Mouse (Mus musculus) heart, postnatal 25 days (tissue): ENCODE data around the gene Agt. TPM values are rescaled to one million over a fixed set of nuclear protein-coding genes. Genes with fewer than 3 reads are reported as not detected.

Experiments
- DNase-seq: peaks from one replicate; pipeline ENCODE4 v3.0.0; 2022; ENCODE audit warnings: low spot score
- intact Hi-C: fragments of 180-260 bp; cut with DNase I; formaldehyde crosslinking; loops from one replicate; pipeline ENCODE4 v1.15.1; 2025
- total RNA-seq, 2 experiments: library from RNA; stranded (reverse); gene quantifications; 2 replicates each; pipeline ENCODE4 v1.2.3; 2021

Gene Agt
- total RNA-seq, 2 experiments from 2014 or later, result 7.4 to 9.4 TPM

DNA sequence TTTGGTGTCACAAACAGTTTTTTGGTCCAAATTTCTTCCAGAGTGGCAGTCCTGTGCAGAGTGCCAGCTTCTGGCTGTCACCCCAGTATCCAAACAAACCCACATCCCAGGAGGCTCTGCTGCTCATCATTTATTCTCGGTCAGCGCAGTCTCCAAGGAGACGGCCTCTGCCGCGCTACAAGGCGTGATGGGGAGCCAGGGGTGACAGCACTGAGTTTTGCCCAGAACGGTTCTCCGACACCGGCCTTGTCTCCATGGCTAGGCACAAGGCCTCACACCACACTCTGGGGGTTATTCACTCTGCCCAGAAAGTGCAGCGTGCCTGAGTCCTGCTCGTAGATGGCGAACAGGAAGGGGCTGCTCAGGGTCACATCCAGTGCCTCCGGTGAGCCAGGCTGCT, 12.8 kb downstream of the Agt start:
- DNase-seq, result no peak
- intact Hi-C loops, result no loop called here

DNA sequence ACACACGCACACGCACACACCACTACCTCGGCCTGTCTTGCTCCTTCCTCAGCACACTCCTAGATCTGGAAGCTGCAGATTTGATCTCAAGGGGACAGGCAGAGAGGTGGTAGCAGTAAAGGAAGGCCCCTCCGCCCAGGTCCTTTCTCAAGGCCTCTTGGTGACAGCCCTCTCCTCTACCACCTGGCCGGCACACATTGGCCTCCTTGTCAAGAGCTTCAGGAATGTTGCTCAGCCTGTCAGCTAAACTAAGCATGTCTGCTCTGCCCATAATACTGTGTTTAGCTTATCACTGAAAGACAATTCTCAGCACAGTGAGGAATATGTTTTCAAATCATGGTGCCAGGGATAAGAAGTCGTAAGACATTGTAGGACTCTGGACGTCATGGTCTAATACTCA, 13.3 kb downstream of the Agt start:
- intact Hi-C loops, result no loop called here
- DNase-seq, result no peak

DNA sequence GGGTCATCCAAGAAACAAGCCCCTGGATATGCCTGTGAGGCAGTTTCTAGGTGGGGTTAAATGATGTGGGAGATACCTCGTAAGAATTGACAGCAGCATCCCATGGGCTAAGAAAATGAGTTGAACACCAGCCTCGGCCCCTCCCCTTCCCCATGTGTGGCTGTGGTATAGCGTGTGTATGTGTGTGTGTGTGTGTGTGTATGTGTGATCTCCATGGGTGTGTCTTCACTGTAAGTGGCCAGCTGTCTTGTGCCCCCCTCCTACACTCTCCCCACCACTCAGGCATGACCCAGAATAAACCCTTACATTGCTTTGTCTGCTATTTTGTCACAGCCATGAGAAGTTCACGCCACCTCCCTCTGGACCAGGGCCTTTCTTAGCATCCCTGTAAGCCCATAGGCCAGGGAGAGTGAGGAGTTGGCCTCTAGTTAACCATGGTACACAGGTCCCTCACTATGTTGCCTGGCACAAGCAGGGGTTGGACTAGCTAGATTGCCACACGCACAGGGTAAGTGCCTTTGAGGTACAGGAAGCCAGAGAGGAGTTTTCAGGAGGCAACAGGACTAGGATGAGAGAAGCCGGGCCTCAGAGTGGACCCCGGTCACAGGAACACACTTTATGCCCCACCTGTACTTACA, 14.3 kb downstream of the Agt start:
- DNase-seq, result no peak
- intact Hi-C loops, result no loop called here

DNA sequence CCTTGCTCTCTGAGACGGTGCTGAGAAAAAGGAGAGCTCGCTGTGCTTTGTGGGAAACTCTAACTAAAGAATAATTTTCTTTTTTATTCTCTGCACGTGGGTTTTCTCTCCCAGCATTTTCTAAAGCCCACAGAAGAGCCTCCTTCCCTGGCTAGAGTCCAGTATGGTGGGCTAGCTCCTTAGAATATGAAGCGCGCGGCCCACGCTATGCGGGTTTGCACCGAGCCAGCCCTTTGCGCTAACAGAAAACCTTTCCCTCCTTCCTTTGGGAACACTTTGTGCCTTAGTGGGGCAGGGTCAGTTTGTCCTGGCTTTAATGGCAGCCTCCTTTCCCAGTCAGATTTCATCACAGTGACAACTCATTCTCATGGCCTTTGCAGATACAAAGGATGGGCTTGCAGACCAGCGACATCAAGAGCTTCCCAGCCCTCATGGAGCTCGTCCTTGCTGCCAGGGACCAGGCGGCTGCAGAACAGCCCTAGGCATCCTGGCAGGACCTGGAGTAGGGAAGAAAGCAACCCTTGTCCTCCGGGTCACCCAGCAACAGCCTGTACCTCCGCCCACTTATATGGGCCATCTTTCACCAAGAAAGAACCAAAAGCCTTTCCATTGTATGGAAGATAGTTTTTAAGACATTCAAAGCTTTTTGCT, 18.4 kb downstream of the Agt start:
- intact Hi-C loops, result no loop called here
- no peak for DNase-seq

DNA sequence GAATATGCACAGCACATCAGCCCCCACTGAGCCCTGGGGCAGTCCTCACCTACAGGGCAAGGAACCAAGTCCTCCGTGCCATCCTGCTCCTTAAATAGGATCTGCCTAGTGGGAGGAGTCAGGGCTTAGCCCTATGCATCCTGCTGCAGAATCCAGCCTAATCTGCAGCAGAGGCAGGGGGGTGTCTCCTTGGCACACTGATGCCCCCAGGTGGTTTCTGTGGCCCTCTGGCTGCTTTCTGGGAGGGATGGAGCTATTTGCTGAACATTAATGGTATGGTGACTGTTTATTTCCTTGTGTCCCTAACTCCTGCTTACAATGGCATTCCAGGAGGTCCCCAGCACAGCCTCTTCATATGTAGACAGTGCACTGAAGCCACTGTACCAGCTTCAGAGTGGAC, 21.3 kb downstream of the Agt start:
- intact Hi-C loops, result no loop called here
- DNase-seq, result no peak

DNA sequence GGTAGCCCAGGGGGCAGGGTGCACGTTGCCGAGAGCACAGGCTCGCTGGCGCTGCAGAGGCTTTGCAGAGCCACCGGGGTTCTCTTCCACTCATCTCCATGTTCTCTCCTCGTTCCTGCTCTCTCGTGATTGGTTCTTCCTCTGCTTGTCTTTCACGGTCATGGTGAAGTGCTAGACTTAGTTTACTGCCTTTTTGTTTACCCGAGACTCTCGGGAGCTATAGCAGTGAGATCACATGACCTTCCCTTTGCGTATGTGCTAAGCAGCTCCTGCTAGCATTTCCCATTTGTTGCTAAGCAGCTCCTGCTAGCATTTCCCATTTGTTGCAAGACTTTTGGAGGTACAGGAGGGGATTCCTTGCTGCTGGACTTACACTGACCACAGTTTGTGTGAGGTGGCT, 22.2 kb downstream of the Agt start:
- intact Hi-C loops, result no loop called here
- DNase-seq, result no peak

DNA sequence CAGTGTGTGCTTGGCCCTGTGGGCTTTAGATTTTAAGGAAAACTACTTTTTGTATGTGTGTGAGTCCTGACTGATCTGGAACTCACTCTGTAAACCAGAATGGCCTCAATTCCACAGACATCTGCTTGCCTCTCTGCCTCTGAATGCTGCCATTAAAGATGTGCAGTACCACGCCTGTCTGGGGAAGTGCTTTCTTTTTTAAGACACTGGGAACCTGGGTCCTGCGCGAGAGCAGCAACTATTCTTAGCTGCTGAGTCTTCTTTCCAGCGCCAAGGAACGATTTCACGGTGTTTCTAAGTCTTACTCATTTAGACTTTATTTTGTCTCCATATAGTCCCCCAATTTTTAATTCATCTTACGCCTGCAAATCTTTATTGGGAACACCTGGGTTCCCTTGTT, 22.7 kb downstream of the Agt start:
- no peak for DNase-seq
- intact Hi-C loops, result no loop called here

DNA sequence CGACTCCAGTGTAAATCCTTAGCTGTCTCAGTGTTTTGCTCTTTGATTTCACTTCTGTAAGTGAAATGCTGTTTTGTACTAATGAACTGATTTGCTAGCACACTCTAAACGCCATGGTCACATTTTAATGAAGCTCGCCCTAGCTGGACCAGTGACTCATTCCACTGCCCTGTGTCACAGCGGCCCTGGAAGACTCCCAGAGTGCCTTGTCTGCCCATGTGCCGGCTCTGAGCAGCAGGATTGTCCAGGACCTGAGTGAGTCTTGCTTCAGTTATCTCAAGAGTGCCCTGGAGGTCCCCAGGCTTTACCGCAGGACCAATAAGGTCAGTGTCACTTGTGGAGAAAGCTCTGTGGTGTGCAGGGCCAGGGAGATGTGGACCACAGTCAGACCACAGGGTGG, 23.1 kb downstream of the Agt start:
- intact Hi-C loops, result no loop called here

DNA sequence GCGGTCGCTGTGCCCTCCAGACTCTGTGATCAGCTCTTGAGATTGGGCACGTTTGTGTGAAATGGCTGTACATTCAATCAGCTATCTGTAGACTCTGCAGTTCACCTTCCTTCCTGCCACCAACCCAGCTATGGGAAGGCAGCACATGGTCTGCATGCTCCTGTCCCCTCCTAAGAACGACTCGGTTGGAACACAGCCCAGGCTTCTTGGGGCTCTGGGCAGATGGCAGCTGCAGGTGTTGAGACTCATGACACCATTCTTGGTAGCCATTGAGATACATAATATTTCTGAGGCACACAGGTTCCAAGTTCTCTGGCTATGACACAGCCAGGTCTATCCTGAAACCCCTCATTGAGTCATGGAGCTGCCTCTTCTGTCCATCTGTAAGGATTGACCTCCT, 26.2 kb downstream of the Agt start:
- intact Hi-C loops, result no loop called here
- no peak for DNase-seq

More for the DNA sequence above, 23.1 kb downstream of the Agt start:
- DNase-seq, result no peak

DNA sequence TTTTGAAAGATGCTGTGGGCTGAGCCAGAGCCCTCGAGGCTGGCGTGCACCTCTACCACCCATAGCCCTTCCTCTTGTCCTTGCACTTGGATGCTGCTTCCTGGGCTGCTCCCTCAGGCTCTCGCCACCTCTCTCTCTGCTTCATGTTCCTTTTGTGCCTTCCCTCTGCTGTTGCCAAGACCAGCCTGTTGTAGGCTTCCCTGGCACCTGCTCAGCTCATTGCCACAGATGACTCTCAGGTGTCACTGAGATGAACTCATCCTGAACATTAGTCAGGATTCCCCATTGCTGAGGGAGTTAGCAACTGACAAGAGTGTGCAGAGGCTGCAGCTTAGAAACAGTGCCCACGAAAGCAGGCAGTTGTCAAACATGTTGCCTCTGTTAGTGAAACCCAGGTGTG, 27.5 kb downstream of the Agt start:
- no peak for DNase-seq
- intact Hi-C loops, result no loop called here

DNA sequence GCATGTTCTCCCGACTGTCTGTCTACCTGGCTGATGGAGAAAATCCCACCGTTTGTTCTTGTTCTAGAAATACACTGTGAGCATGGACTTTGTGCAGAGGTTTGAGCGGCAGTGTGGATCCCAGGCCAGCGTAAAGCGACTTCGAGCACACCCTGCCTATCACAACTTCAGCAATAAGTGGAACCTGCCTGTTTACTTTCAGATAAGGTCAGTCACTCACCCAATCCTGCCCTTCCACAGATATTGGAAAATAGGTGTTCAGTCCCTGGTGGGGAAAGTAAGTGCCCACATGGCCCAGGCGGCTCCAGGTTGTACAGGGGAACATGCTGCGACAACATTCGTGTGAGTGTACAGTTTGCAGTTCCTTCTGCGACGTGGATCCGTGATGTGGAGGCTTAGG, 28.6 kb downstream of the Agt start:
- DNase-seq, result no peak
- intact Hi-C loops, result no loop called here

DNA sequence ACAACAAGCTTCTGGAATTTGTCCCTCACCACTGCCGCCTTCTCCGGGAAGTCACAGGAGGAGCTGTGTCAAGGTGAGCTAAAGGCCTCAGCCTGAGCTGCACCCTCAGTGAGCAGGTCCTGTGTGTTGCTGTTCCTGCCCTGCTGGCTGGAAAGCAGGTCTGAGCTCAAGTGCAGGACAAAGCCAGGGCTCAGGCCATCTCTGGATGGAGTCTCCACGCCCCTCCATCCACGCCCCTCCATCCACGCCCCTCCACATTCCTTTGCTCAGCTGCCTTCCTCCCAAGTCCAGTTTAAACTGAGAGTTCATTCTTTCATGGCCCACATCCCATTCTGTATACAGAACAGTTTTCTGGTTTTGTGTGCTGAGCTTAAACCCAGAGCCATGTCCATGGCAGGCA, 34.1 kb downstream of the Agt start:
- no peak for DNase-seq
- intact Hi-C loops, result no loop called here

DNA sequence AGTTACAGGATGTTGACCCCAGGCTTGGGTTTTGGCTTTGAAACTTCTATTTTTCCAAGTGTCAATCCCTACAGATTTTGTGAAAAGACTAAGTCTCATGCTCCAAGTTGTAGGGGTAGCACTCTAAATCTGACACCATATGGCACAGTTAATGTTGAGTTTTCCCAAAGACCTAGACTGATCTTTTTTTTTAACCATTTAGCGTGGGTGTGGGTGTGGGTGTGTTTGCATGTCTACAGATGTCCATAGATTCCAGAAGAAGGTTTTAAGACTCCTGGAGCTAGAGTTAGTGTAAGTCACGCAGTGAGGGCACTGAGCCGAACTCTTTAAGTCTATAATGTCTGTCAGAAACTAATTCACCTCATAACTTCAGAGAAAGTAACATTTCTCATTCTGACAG, 36.9 kb downstream of the Agt start:
- intact Hi-C loops, result no loop called here

DNA sequence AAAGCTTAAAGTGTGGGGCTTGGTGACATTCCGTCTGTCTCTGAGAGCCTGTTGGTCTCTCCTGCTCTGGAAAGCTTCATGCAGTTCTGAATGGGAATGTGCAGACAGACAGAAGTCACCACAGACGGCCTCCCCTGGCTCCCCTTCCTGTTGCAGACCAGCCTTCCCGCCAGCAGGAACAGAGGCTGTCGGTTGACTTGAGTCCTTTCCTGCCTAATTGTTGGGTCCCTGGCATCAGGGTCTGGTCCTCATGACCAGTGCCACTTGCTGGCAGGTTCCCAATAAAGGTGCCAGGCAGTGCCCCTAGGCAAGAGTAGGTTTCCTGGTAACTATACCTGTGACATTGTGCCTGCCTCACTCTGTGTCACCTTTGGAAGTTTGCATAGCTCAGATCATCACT, 38.5 kb downstream of the Agt start:
- intact Hi-C loops, result no loop called here

More for the DNA sequence above, 36.9 kb downstream of the Agt start:
- no peak for DNase-seq

DNA sequence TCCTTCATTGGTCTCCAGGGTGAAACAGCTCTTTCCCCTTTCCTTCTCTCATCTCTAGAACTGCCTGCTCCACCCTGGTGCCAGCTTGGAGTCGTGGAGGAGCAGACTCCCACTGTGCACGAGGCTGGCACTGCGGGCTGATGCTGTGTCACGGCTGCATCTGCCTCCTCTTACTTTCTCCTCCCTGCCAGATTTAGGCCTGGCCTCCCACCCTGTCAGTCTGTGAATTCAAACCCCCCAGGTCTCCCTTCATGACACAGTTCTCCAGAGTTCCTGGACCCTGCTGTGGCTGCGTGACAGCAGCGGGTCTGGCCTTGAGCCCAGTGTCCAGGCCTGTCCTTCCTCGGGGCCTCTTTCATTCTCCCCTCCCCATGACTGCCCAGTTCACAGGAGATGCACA, 39.0 kb downstream of the Agt start:
- no peak for DNase-seq

More for the DNA sequence above, 38.5 kb downstream of the Agt start:
- no peak for DNase-seq

DNA sequence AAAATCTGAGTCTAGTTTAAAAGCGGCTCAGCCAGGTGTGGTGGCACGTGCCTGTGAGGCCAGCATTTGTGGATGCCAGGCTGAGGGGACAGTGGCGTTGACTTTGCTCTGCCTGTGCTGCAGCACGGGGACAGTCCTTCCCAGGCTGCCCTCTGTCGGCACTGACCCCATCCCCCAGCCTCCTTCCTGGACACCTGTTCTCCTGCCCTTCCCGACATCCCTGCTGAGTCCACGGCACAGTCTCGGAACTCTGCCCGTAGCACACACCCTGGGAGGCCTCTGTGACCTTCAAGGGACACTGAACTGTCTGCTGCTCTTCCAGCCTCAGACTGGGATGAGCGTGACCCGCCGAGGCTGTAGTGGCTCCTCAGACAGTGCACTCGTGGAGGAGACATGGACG, 39.4 kb downstream of the Agt start:
- intact Hi-C loops, result no loop called here
- no peak for DNase-seq

More for the DNA sequence above, 39.0 kb downstream of the Agt start:
- intact Hi-C loops, result no loop called here

DNA sequence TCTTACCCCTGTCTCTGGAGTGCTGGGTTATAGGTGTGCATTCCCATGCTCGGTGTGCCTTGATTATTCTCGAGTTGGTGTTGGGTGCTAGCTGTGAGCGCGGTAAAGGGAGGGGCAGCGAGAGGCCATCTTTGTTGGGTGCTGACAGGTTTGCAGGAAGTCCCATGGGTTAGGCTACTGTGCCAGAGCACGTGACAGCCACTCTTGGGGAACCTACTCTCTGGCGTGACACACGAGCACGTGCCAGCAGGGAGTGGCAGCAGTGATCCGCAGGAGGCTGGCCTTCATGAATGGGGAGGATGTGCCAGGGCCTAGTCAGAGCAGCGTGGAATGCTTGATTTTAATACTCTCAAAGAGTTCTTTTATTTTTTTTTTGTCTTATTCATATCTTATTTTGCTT, 43.2 kb downstream of the Agt start:
- no peak for DNase-seq
- intact Hi-C loops, result loop anchor here (5.0 kb wide), 1 partner anchor 94 kb away; no protein-coding TSS in a partner anchor

DNA sequence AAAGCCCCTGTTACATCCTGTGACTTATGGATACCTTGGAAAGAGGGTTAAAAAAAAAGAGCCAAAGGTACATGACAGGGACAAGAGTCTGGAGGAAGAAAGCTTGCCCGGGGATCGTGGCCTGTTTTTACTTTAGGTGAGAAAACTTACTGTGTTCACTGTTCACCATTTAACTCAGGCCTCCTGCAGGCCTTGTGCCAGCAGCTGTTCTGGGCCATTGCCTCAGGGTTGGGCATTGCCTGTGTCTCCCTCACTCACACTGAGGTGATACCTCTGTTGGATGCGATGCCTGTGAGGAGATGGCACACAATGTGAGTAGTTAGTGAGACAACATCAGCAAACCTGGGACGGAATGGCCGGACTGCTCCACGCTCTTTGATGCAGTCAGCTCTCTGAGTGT, 47.6 kb downstream of the Agt start:
- DNase-seq, result no peak
- intact Hi-C loops, result no loop called here

DNA sequence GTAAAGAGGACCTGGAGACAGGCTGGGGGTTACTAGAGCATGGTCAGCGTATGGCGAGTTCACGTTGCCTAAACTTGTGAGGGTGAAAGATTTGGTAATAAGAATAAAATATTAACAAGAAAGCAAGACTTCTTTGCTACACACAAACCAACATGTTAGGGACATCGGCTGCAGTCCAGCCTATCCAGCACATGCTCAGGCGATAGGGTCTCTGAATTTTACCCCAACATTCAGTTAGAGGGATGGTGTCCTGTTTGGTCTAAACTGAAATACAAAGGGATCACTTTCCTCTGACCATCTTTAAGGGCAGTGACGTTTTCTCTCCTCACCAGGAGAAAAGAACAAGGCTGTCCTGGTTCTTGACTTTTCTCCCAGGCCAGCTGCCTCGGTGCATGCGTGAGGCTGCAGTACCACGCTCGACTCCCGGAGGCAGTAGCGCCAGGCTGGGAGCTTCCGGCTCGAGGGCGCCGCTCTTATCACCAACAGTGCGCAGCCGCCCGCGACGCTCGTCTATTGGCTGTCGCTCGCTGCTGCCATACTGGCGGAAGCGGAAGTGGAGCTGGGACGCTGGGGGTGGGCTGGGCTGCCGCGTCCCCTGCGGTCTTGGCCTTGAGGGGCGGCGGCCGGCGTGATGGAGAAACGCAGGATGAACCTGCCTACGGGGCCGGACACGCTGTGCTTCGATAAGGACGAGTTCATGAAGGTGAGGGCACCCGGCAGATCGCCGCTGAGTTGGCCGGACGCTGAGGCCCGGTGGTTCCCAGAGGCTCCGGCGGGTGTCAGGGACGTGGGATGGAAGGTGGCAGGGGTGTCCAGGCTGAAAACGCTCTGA, 49.0 kb downstream of the Agt start, which contains the start of gene Cog2:
TSS of gene Cog2 (plus strand) at position 519 of the 832 bp plus-strand sequence.
- intact Hi-C loops, result no loop called here
- DNase-seq, result peak; percentile 80

DNA sequence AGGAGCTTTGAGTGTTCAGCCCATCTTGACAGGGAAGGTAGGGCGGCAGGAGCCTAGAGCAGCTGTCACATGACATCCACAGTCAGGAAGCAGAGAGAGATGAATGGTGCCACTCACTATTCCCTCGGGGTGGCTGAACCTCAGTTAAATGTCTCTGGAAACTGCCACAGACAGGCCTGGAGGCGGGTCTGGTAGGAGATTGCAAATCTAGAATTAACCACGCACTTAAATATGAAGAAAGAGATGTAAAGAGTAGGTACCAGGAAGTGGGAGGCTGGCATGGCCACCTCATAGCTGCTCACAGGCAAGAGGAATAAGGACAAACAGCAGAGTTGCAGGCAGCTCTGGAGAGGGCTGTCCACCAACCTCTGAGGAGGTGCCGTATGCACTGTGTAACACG, 52.4 kb downstream of the Agt start:
- intact Hi-C loops, result no loop called here

DNA sequence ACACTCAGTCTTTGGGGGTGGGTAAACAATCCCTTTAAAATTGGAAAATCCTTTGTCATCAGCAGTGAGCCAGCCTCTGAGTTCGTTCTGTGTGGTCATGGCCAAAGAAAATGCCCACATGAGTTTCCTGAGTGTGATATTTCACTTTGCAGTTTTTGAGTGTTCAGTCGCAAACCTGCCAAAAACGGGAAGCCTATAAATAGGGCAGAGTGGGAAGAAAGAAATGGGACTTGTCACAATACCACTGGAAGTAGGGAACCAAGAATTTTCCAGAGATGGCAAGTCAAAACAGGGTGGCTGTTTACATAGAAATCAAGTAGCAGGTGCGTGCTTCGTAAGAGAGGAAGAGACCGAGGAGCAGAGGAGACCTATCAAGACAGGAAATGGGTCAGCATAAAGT, 53.0 kb downstream of the Agt start:
- intact Hi-C loops, result no loop called here
- no peak for DNase-seq

More for the DNA sequence above, 52.4 kb downstream of the Agt start:
- no peak for DNase-seq
